Mouse (Mus musculus) MEL (cell line): ENCODE results near the gene Plekha5. TPM values are rescaled to one million over a fixed set of nuclear protein-coding genes. Genes with fewer than 3 reads are reported as not detected.

Experiments
- DNase-seq: peaks from one replicate; pipeline ENCODE4 v3.0.0; 2011; ENCODE audit warnings: low read depth, low spot score
- H3K27ac ChIP-seq: 2 replicates; pipeline ENCODE4 v1.5.1; 2012; ENCODE audit warnings: low read depth, mild to moderate bottlenecking, control low read depth, low read length, moderate library complexity; ENCODE audit not compliant: control insufficient read depth
- H3K27me3 ChIP-seq, 2 experiments: fragments of 150-350 bp in 1 of 2; sonication (generic) in 1 of 2; 2 replicates each; pipeline ENCODE4 v1.6.1; 2012; ENCODE audit warnings: low read length in 2 of 2, mild to moderate bottlenecking in 2 of 2, improper control_type of control experiment in 1 of 2, moderate library complexity in 1 of 2; ENCODE audit not compliant: insufficient read depth in 2 of 2, control insufficient read depth in 1 of 2
- H3K36me3 ChIP-seq, 2 experiments: 2 replicates each; pipeline ENCODE4 v1.6.1; 2012 to 2014; ENCODE audit warnings: low read length in 2 of 2, improper control_type of control experiment in 1 of 2, inconsistent platforms in 1 of 2, mild to moderate bottlenecking in 1 of 2; ENCODE audit not compliant: insufficient read depth in 2 of 2, control insufficient read depth in 1 of 2
- H3K4me1 ChIP-seq, 2 experiments: fragments of 150-350 bp in 1 of 2; sonication (generic) in 1 of 2; 2 replicates each; pipeline ENCODE4 v1.6.1; 2012; ENCODE audit warnings: low read length in 2 of 2, improper control_type of control experiment in 1 of 2, mild to moderate bottlenecking in 1 of 2; ENCODE audit not compliant: insufficient read depth in 2 of 2, control insufficient read depth in 1 of 2
- H3K4me3 ChIP-seq, 2 experiments: fragments of 150-350 bp in 1 of 2; sonication (generic) in 1 of 2; 2 replicates each; pipeline ENCODE4 v1.5.1; 2012; ENCODE audit warnings: low read depth in 2 of 2, low read length in 2 of 2, mild to moderate bottlenecking in 2 of 2, moderate library complexity in 2 of 2, control low read depth in 1 of 2, improper control_type of control experiment in 1 of 2; ENCODE audit not compliant: control insufficient read depth in 1 of 2, insufficient read depth in 1 of 2
- H3K79me2 ChIP-seq: 2 replicates; pipeline ENCODE4 v1.6.1; 2012; ENCODE audit warnings: mild to moderate bottlenecking, low read length, moderate library complexity; ENCODE audit not compliant: control insufficient read depth, poor library complexity, insufficient read depth
- H3K9ac ChIP-seq: 2 replicates; pipeline ENCODE4 v1.6.1; 2012; ENCODE audit warnings: low read depth, mild to moderate bottlenecking, control low read depth, low read length, moderate library complexity; ENCODE audit not compliant: control insufficient read depth, poor library complexity, severe bottlenecking
- H3K9me3 ChIP-seq: fragments of 150-350 bp; sonication (generic); replicated peaks from 2 replicates; pipeline ENCODE4 v1.6.1; 2012; ENCODE audit warnings: mild to moderate bottlenecking, low read length, improper control_type of control experiment, moderate library complexity; ENCODE audit not compliant: insufficient read depth
- CHD1 ChIP-seq: IDR thresholded peaks from 2 replicates; pipeline ENCODE4 v1.6.1; 2012; ENCODE audit warnings: low read depth, mild to moderate bottlenecking, inconsistent platforms, low read length, improper control_type of control experiment
- CHD2 ChIP-seq: IDR thresholded peaks from 2 replicates; pipeline ENCODE4 v1.6.1; 2011; ENCODE audit warnings: low read length, improper control_type of control experiment
- MAFK ChIP-seq: IDR thresholded peaks from 2 replicates; pipeline ENCODE4 v1.6.1; 2011; ENCODE audit warnings: low read depth, mild to moderate bottlenecking, low read length, improper control_type of control experiment, borderline replicate concordance
- MXI1 ChIP-seq: IDR thresholded peaks from 2 replicates; pipeline ENCODE4 v1.6.1; 2011; ENCODE audit warnings: mild to moderate bottlenecking, low read depth, low read length, improper control_type of control experiment
- MYB ChIP-seq: IDR thresholded peaks from 2 replicates; pipeline ENCODE4 v1.6.1; 2011; ENCODE audit warnings: mild to moderate bottlenecking, low read depth, low read length, improper control_type of control experiment
- MYC ChIP-seq: IDR thresholded peaks from 2 replicates; pipeline ENCODE4 v1.6.1; 2011; ENCODE audit warnings: low read depth, mild to moderate bottlenecking, low read length, improper control_type of control experiment, moderate library complexity
- POLR2A ChIP-seq, 2 experiments: IDR thresholded peaks; 2 replicates each; pipeline ENCODE4 v1.6.1; 2011 to 2012; ENCODE audit warnings: low read length in 2 of 2, mild to moderate bottlenecking in 2 of 2, control low read depth in 1 of 2, improper control_type of control experiment in 1 of 2, low read depth in 1 of 2, moderate library complexity in 1 of 2; ENCODE audit not compliant: control insufficient read depth in 1 of 2, insufficient read depth in 1 of 2, poor library complexity in 1 of 2
- POLR2AphosphoS2 ChIP-seq: IDR thresholded peaks from 2 replicates; pipeline ENCODE4 v1.6.1; 2011; ENCODE audit warnings: low read length, improper control_type of control experiment
- SIN3A ChIP-seq: IDR thresholded peaks from 2 replicates; pipeline ENCODE4 v1.6.1; 2012; ENCODE audit warnings: low read length, improper control_type of control experiment, inconsistent platforms
- TBP ChIP-seq: IDR thresholded peaks from 2 replicates; pipeline ENCODE4 v1.8.0; 2011; ENCODE audit warnings: low read depth, low read length, improper control_type of control experiment
- TCF12 ChIP-seq: IDR thresholded peaks from 2 replicates; pipeline ENCODE4 v1.6.1; 2014; ENCODE audit warnings: low read depth, mild to moderate bottlenecking, inconsistent platforms, low read length, improper control_type of control experiment, moderate library complexity
- ZNF384 ChIP-seq: IDR thresholded peaks from 2 replicates; pipeline ENCODE4 v1.6.1; 2012; ENCODE audit warnings: low read depth, mild to moderate bottlenecking, inconsistent platforms, low read length, improper control_type of control experiment
- polyA plus RNA-seq, 2 experiments: library from polyadenylated mRNA; stranded (reverse) in 1 of 2; unstranded in 1 of 2; fragments of >175 nt in 1 of 2; fragments of >200 nt in 1 of 2; gene quantifications; 2 replicates each; pipeline versions ENCODE4 v1.2.1 to v1.2.4; 2012; ENCODE audit warnings: low replicate concordance in 2 of 2, low read depth in 1 of 2; ENCODE audit not compliant: insufficient read length in 2 of 2, insufficient read depth in 1 of 2, missing spikeins in 1 of 2
- total RNA-seq: library from RNA; depleted of rRNA; stranded (reverse); fragments of 300-350 nt; gene quantifications from 2 replicates; pipeline ENCODE4 v1.2.3, GENCODE M21; 2012; rRNA removed

Gene Plekha5
- total and polyA plus RNA-seq, 3 experiments, result 0.24 to 0.35 TPM; not detected in 1

GRCm38 (mm10) chr6:140642655-140643054 is 218.8 kb downstream of the Plekha5 start:
- H3K9ac ChIP-seq, result no peak overlapping the region
- DNase-seq, result no peak
- peaks cover 0 to 26% of the 10 kb centered on the region in 2 experiments; a peak in 2 of 4 replicates for H3K36me3 ChIP-seq

GRCm38 (mm10) chr6:140645931-140646330 is 222.1 kb downstream of the Plekha5 start:
- DNase-seq, result no peak
- Histone ChIP-seq H3K36me3 (peaks cover 0 to 28% of the 10 kb centered on the region in 2 experiments; a peak in 2 of 4 replicates), H3K27ac (no peak overlapping the region), H3K9me3 (no peaks in the 10 kb centered on the region), H3K79me2 (no peaks in the 10 kb centered on the region), H3K9ac (no peak overlapping the region), H3K27me3 (no peaks in the 10 kb centered on the region), H3K4me3 (no peak overlapping the region), H3K4me1 (no peaks in the 10 kb centered on the region)
- no peak for TF ChIP-seq SIN3A
- TF ChIP-seq MYC, result no peak
- TF ChIP-seq CHD2, result no peak
- TF ChIP-seq POLR2AphosphoS2, result no peak
- TF ChIP-seq ZNF384, result no peak
- TF ChIP-seq MYB, result no peak
- no peak for TF ChIP-seq TBP

More at GRCm38 (mm10) chr6:140642655-140643054, 218.8 kb downstream of the Plekha5 start:
- H3K9me3 ChIP-seq, result no peaks in the 10 kb centered on the region
- no peaks in the 10 kb centered on the region for H3K27me3 ChIP-seq
- no peaks in the 10 kb centered on the region for H3K79me2 ChIP-seq
- H3K27ac ChIP-seq, result no peak overlapping the region
- H3K4me3 ChIP-seq, result no peak overlapping the region
- H3K4me1 ChIP-seq, result no peaks in the 10 kb centered on the region
- no peak for TF ChIP-seq MXI1
- no peak for TF ChIP-seq POLR2A (IDR thresholded peaks at IDR 0.05; ENCODE audit: control insufficient read depth in 1 of 2, insufficient read depth in 1 of 2, low read depth in 1 of 2, low read length in 2 of 2, poor library complexity in 1 of 2)
- TF ChIP-seq MAFK, result no peak
- TF ChIP-seq CHD1, result no peak
- TF ChIP-seq TCF12, result no peak

Other genes with a start within 250 kb of the Plekha5 start
- gene Aebp2, start 198.6 kb downstream of the Plekha5 start, total RNA-seq, result 25.9 and 29.5 TPM in 2 replicates
- gene Aebp2, start 198.6 kb downstream of the Plekha5 start, polyA plus RNA-seq, result 10 to 100 TPM; 32.5 to 42.0 TPM